ENCODE assay signal across 8 mouse cellular contexts in genomic region chr8:110725084-110725838, GRCm38 (mm10). TPM values are rescaled to one million over a fixed set of nuclear protein-coding genes. Genes with fewer than 3 reads are reported as not detected.
DNase-seq lines count a peak whose midpoint lies in the region; ATAC-seq and TF ChIP-seq lines count a peak whose summit lies in the region.

No protein-coding gene starts in this region.

- H3K4me3 ChIP-seq in kidney, postnatal 0 days (replicated peaks; ENCODE audit: low read depth, low read length) = no peak overlapping the region
- no peak overlapping the region for H3K4me3 ChIP-seq in embryonic facial prominence, embryonic 15.5 days (replicated peaks)
- no peak overlapping the region for H3K4me3 ChIP-seq in hindbrain, embryonic 11.5 days (ENCODE audit: low read depth, low read length)
- H3K4me3 ChIP-seq in limb, embryonic 10.5 days = peak overlapping the region; percentile 17; the same call in 1 of the 2 replicates

- H3K9ac ChIP-seq in kidney, postnatal 0 days (ENCODE audit: low read depth, low read length) = 0 out of 2 replicates have a peak overlapping the region, but pooled peaks have one; percentile 18
- no peak overlapping the region for H3K9ac ChIP-seq in embryonic facial prominence, embryonic 15.5 days
- peak overlapping the region; percentile 34; the same call in 1 of the 2 replicates for H3K9ac ChIP-seq in hindbrain, embryonic 11.5 days (ENCODE audit: low read depth, low read length)

- peaks cover 33% of the 10 kb centered on the region for H3K4me1 ChIP-seq in kidney, postnatal 0 days (replicated peaks; ENCODE audit: insufficient read depth, low read length)
- H3K4me1 ChIP-seq in embryonic facial prominence, embryonic 15.5 days = peaks cover 58% of the 10 kb centered on the region
- peaks cover 16% of the 10 kb centered on the region for H3K4me1 ChIP-seq in hindbrain, embryonic 11.5 days (replicated peaks; ENCODE audit: control insufficient read depth, insufficient read depth, low read length)
- peaks cover 65% of the 10 kb centered on the region for H3K4me1 ChIP-seq in limb, embryonic 10.5 days

- TF ChIP-seq CTCF in kidney, postnatal 0 days (IDR thresholded peaks at IDR 0.05; ENCODE audit: low read depth) = peak; percentile 33; the same call in 1 of the 2 replicates

- peaks cover 32% of the 10 kb centered on the region for H3K36me3 ChIP-seq in kidney, postnatal 0 days (ENCODE audit: insufficient read depth, low read length)
- H3K36me3 ChIP-seq in embryonic facial prominence, embryonic 15.5 days = peaks cover 43% of the 10 kb centered on the region
- H3K36me3 ChIP-seq in hindbrain, embryonic 11.5 days (ENCODE audit: control insufficient read depth, insufficient read depth, low read length) = peaks cover 14% of the 10 kb centered on the region; the same call in 1 of the 2 replicates
- H3K36me3 ChIP-seq in limb, embryonic 10.5 days = peaks cover 73% of the 10 kb centered on the region

- H3K27me3 ChIP-seq in kidney, postnatal 0 days (ENCODE audit: insufficient read depth, low read length) = no peaks in the 10 kb centered on the region
- H3K27me3 ChIP-seq in embryonic facial prominence, embryonic 15.5 days = no peaks in the 10 kb centered on the region
- no peaks in the 10 kb centered on the region for H3K27me3 ChIP-seq in hindbrain, embryonic 11.5 days (ENCODE audit: control insufficient read depth, insufficient read depth, low read length)
- H3K27me3 ChIP-seq in limb, embryonic 10.5 days (ENCODE audit: low read depth, poor library complexity, severe bottlenecking) = no peaks in the 10 kb centered on the region

- no peak overlapping the region for H3K4me2 ChIP-seq in kidney, postnatal 0 days (ENCODE audit: low read length)
- H3K4me2 ChIP-seq in embryonic facial prominence, embryonic 15.5 days (replicated peaks) = peak overlapping the region; percentile 12; the same call in 1 of the 2 replicates
- H3K4me2 ChIP-seq in hindbrain, embryonic 11.5 days (replicated peaks; ENCODE audit: low read depth, low read length) = no peak overlapping the region

- peak overlapping the region; percentile 31; the same call in 1 of the 2 replicates for H3K27ac ChIP-seq in kidney, postnatal 0 days
- H3K27ac ChIP-seq in embryonic facial prominence, embryonic 15.5 days (replicated peaks) = peak overlapping the region; percentile 77
- H3K27ac ChIP-seq in hindbrain, embryonic 11.5 days (ENCODE audit: low read depth, low read length) = peak overlapping the region; percentile 49; the same call in 1 of the 2 replicates
- peak overlapping the region; percentile 76 for H3K27ac ChIP-seq in limb, embryonic 10.5 days

- no peak for ATAC-seq in kidney, postnatal 0 days (replicated peaks; ENCODE audit: low FRiP score, low read depth)
- ATAC-seq in embryonic facial prominence, embryonic 15.5 days (ENCODE audit: insufficient number of reproducible peaks, low FRiP score, low TSS enrichment, low read depth) = no peak
- ATAC-seq in hindbrain, embryonic 11.5 days (ENCODE audit: low FRiP score) = no peak

- DNase-seq in kidney, postnatal 0 days (ENCODE audit: low spot score) = peak; percentile 60
- DNase-seq in kidney, adult 18-20 months = no peak
- no peak for DNase-seq in hindbrain, embryonic 11.5 days (ENCODE audit: low spot score)
- no peak for DNase-seq in limb, embryonic 10.5 days (ENCODE audit: low spot score)
- no peak for DNase-seq in urinary bladder, postnatal 25 days (ENCODE audit: low spot score)
- no peak for DNase-seq in gastrocnemius, adult 8-10 months (ENCODE audit: low spot score in 2 of 2)
- DNase-seq in cerebellum, adult 9-10 months = no peak

- H3K9me3 ChIP-seq in kidney, postnatal 0 days (replicated peaks; ENCODE audit: low read length) = no peaks in the 10 kb centered on the region
- H3K9me3 ChIP-seq in embryonic facial prominence, embryonic 15.5 days (replicated peaks) = no peaks in the 10 kb centered on the region
- no peaks in the 10 kb centered on the region for H3K9me3 ChIP-seq in hindbrain, embryonic 11.5 days (ENCODE audit: control insufficient read depth, low read length)
- H3K9me3 ChIP-seq in limb, embryonic 10.5 days (replicated peaks) = no peaks in the 10 kb centered on the region

- WGBS in kidney, postnatal 0 days = 40% methylated on average over 7 of the region's 7 CpGs
- WGBS in embryonic facial prominence, embryonic 15.5 days = 36% methylated on average over 7 of the region's 7 CpGs
- 39% methylated on average over 7 of the region's 7 CpGs for whole genome bisulfite sequencing in hindbrain, embryonic 11.5 days
- WGBS in limb, embryonic 10.5 days = 60% methylated on average over 7 of the region's 7 CpGs

RNA-seq across cellular contexts. Expression of gene Mtss1l, which starts 4.0 kb away (rescaled TPM):
- 8.7 and 12.4 TPM in 2 replicates for polyA plus RNA-seq in kidney, postnatal 0 days (2015; fragmentation: Nextera tagmentation; extraction: Ambion mirVana)
- 13.8 and 15.8 TPM in 2 replicates for polyA plus RNA-seq in embryonic facial prominence, embryonic 15.5 days (2015; fragmentation: Nextera tagmentation; extraction: Ambion mirVana)
- 10.5 and 10.8 TPM in 2 replicates for polyA plus RNA-seq in hindbrain, embryonic 11.5 days (2014; fragmentation: Nextera tagmentation; extraction: Ambion mirVana)
- polyA plus RNA-seq in limb, embryonic 10.5 days (2016; fragmentation: Nextera tagmentation; extraction: Ambion mirVana) = 7.8 and 8.8 TPM in 2 replicates
- total RNA-seq in gastrocnemius, adult 8-10 months (2022) = 100 to 1,000 TPM; 120 to 134 (median 124) TPM
